Mouse (Mus musculus) thymus, postnatal 14 days (tissue): ENCODE results near the gene Matn4.
A peak's percentile ranks its signal among the peaks of the same experiment; 100 is the strongest.
"Not testable (repeated sequence)": the region's sequence is repeated elsewhere in the genome, so short reads cannot be mapped to it uniquely, and the experiment has no call there.

Source experiments
- DNase-seq: peaks from one replicate; pipeline ENCODE4 v3.0.0; 2021

The Matn4 gene

GRCm38 (mm10) chr2:164366947-164367346 lies 38.0 kb downstream of the Matn4 start:
- DNase-seq: no peak

GRCm38 (mm10) chr2:164360974-164361657 lies 43.8 kb downstream of the Matn4 start:
- no peak for DNase-seq

GRCm38 (mm10) chr2:164359668-164360067 lies 45.3 kb downstream of the Matn4 start:
- DNase-seq: no peak

GRCm38 (mm10) chr2:164359031-164359430 lies 45.9 kb downstream of the Matn4 start:
- DNase-seq: no peak

GRCm38 (mm10) chr2:164358373-164358772 lies 46.6 kb downstream of the Matn4 start:
- DNase-seq: no peak

GRCm38 (mm10) chr2:164356177-164356967 lies 48.6 kb downstream of the Matn4 start:
- DNase-seq: peak; percentile 7

GRCm38 (mm10) chr2:164353356-164353755 lies 51.6 kb downstream of the Matn4 start:
- no peak for DNase-seq

- DNase-seq: no peak
These were observed 52.3 kb downstream of the Matn4 start for GRCm38 (mm10) chr2:164352697-164353096.

- DNase-seq: peak; percentile 47
These were observed 56.0 kb downstream of the Matn4 start for GRCm38 (mm10) chr2:164348980-164349379.

- not testable (repeated sequence) for DNase-seq
These were observed 57.3 kb downstream of the Matn4 start for GRCm38 (mm10) chr2:164347697-164348096.

- DNase-seq: not testable (repeated sequence)
These were observed 61.2 kb downstream of the Matn4 start for GRCm38 (mm10) chr2:164343732-164344131.
